Mouse (Mus musculus): ENCODE results near the gene Nt5c3. TPM values are rescaled to one million over a fixed set of nuclear protein-coding genes. Genes with fewer than 3 reads are reported as not detected.
"Not testable (repeated sequence)": the region's sequence is repeated elsewhere in the genome, so short reads cannot be mapped to it uniquely, and the experiment has no call there.

Nt5c3 gene
- polyA plus RNA-seq, 1 experiment, result 7.4 TPM

DNA sequence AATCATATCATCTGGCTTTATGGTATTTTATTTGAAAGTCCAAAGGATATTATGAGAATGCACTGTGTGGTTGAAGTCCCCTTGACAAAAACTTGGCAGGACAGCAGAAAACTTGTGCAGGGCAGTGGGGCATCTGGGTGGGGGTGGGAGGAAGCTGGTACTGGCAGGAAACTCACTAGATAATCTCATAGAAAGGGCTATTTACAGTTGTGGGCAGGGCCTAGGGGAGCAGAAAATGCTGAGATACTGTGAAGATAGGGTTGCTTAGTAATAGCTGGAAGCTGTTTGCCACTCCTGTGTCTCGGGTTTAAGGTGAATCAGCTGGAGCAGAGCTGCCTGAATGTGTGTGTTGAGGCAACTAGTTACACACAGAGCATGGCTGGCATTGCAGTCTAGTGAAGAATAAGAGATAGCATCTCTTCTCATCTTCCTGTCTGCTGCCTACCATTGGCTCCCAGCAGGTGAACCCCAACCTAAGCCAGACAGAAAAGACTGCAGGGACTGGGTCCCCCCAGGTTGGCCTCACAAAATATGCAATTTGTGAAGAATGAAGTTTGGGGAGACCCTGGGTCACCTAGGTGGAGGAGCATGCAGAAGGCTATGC is 44.3 kb downstream of the Nt5c3 start:
- H3K4me3 ChIP-seq (ENCODE audit: control insufficient read depth, low read depth, low read length), result no peak overlapping the region
- no peaks in the 10 kb centered on the region for H3K4me1 ChIP-seq (ENCODE audit: control insufficient read depth, insufficient read depth, low read length)
- no peak for TF ChIP-seq POLR2A (IDR thresholded peaks at IDR 0.05; ENCODE audit: control insufficient read depth, low read depth, low read length)
- no peak for TF ChIP-seq CTCF (IDR thresholded peaks at IDR 0.05; ENCODE audit: control insufficient read depth, insufficient read depth, insufficient replicate concordance, low read depth, low read length)
- no peak overlapping the region for H3K27ac ChIP-seq (ENCODE audit: control insufficient read depth, insufficient read depth, low read depth, low read length)
- H3K27me3 ChIP-seq (ENCODE audit: control insufficient read depth, insufficient read depth, low read length), result no peaks in the 10 kb centered on the region
- H3K36me3 ChIP-seq (ENCODE audit: control insufficient read depth, insufficient read depth, low read length), result no peaks in the 10 kb centered on the region

DNA sequence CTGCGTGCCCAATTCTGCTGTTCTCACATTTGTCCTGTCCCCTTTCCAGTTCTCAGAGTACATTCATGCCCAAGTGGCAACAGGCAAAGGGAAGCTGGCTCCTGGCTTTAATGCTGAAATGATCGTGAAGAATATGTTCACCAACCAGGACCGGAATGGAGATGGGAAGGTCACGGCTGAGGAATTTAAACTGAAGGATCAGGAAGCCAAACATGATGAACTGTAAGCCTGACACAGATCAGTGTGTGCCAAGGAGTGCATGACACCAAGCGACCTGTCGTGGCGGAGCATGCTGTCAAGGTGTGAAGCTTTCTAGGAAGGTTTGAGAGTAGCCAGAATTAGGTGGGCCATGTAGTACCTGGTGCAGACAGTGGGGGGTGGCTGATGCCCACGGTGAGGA is 45.7 kb downstream of the Nt5c3 start:
- H3K4me1 ChIP-seq (ENCODE audit: control insufficient read depth, insufficient read depth, low read length), result no peaks in the 10 kb centered on the region
- no peaks in the 10 kb centered on the region for H3K27me3 ChIP-seq (ENCODE audit: control insufficient read depth, insufficient read depth, low read length)
- H3K27ac ChIP-seq (ENCODE audit: control insufficient read depth, insufficient read depth, low read depth, low read length), result no peak overlapping the region
- TF ChIP-seq CTCF (IDR thresholded peaks at IDR 0.05; ENCODE audit: control insufficient read depth, insufficient read depth, insufficient replicate concordance, low read depth, low read length) (no peak), POLR2A (IDR thresholded peaks at IDR 0.05; ENCODE audit: control insufficient read depth, low read depth, low read length) (no peak)
- no peak overlapping the region for H3K4me3 ChIP-seq (ENCODE audit: control insufficient read depth, low read depth, low read length)
- H3K36me3 ChIP-seq (ENCODE audit: control insufficient read depth, insufficient read depth, low read length), result no peaks in the 10 kb centered on the region

DNA sequence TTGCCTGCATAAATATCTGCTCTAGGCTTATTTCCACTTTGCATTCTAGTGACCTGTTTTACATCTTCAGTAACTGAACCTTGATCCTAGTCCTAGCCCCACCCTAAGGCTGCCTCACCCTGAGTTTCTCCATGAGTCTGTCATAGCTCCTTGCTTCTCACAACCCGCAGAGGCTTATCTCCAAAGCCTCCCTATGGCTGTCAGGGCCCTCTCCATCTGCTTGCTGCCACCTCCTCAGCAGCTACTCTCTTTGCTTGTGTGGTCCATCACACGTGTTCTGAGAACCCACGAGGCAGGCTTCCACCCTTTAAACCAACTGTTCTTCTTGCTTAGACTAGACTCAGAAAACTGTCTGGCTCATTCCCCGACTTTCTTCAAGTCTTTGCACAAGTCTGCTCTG is 46.9 kb downstream of the Nt5c3 start:
- H3K4me3 ChIP-seq (ENCODE audit: control insufficient read depth, low read depth, low read length), result no peak overlapping the region
- no peaks in the 10 kb centered on the region for H3K36me3 ChIP-seq (ENCODE audit: control insufficient read depth, insufficient read depth, low read length)
- H3K27ac ChIP-seq (ENCODE audit: control insufficient read depth, insufficient read depth, low read depth, low read length), result no peak overlapping the region
- no peak for TF ChIP-seq POLR2A (IDR thresholded peaks at IDR 0.05; ENCODE audit: control insufficient read depth, low read depth, low read length)
- TF ChIP-seq CTCF (IDR thresholded peaks at IDR 0.05; ENCODE audit: control insufficient read depth, insufficient read depth, insufficient replicate concordance, low read depth, low read length), result no peak
- H3K4me1 ChIP-seq (ENCODE audit: control insufficient read depth, insufficient read depth, low read length), result no peaks in the 10 kb centered on the region
- H3K27me3 ChIP-seq (ENCODE audit: control insufficient read depth, insufficient read depth, low read length), result no peaks in the 10 kb centered on the region

DNA sequence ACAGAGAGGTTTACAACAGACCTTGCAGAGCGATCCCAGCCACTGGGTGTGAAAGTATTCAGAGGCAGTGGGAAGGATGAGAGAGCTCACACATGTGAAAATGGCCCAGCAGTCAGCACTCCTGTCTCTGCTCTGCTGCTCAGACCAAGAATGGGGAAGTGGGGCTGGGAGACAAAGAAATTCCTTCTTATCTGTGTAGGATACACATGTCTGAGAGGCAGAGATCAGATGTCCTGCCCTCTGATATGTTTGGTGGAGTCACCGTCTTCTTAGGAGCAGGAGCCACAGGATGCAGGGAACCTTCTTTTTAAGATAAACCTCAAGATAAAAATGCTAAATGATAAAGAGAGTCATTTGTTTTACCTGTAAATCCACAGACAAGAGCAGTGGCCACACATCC is 53.7 kb downstream of the Nt5c3 start:
- H3K27me3 ChIP-seq (ENCODE audit: control insufficient read depth, insufficient read depth, low read length), result no peaks in the 10 kb centered on the region
- H3K4me3 ChIP-seq (ENCODE audit: control insufficient read depth, low read depth, low read length), result no peak overlapping the region
- H3K36me3 ChIP-seq (ENCODE audit: control insufficient read depth, insufficient read depth, low read length), result no peaks in the 10 kb centered on the region
- no peak overlapping the region for H3K27ac ChIP-seq (ENCODE audit: control insufficient read depth, insufficient read depth, low read depth, low read length)
- H3K4me1 ChIP-seq (ENCODE audit: control insufficient read depth, insufficient read depth, low read length), result no peaks in the 10 kb centered on the region
- TF ChIP-seq CTCF (IDR thresholded peaks at IDR 0.05; ENCODE audit: control insufficient read depth, insufficient read depth, insufficient replicate concordance, low read depth, low read length) (no peak), POLR2A (IDR thresholded peaks at IDR 0.05; ENCODE audit: control insufficient read depth, low read depth, low read length) (no peak)

DNA sequence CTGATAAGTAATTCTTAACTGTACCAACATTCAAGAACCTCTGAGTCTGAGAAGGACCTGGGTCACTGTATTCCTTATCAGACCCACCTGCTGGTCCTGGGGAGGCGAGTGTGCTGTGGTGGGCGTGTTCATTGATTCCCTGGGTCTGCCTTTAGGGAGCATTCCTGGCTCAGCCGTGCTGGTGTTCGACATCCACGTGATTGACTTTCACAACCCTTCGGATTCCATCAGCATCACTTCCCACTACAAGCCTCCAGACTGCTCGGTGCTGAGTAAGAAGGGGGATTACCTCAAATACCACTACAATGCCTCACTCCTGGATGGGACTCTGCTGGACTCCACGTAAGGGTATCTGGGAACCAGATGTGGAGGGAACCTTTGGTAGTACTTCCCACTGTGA is 55.2 kb downstream of the Nt5c3 start:
- Histone ChIP-seq H3K27ac (ENCODE audit: control insufficient read depth, insufficient read depth, low read depth, low read length) (no peak overlapping the region), H3K36me3 (ENCODE audit: control insufficient read depth, insufficient read depth, low read length) (no peaks in the 10 kb centered on the region), H3K4me3 (ENCODE audit: control insufficient read depth, low read depth, low read length) (no peak overlapping the region), H3K4me1 (ENCODE audit: control insufficient read depth, insufficient read depth, low read length) (no peaks in the 10 kb centered on the region), H3K27me3 (ENCODE audit: control insufficient read depth, insufficient read depth, low read length) (no peaks in the 10 kb centered on the region)
- no peak for TF ChIP-seq POLR2A (IDR thresholded peaks at IDR 0.05; ENCODE audit: control insufficient read depth, low read depth, low read length)
- TF ChIP-seq CTCF (IDR thresholded peaks at IDR 0.05; ENCODE audit: control insufficient read depth, insufficient read depth, insufficient replicate concordance, low read depth, low read length), result no peak

DNA sequence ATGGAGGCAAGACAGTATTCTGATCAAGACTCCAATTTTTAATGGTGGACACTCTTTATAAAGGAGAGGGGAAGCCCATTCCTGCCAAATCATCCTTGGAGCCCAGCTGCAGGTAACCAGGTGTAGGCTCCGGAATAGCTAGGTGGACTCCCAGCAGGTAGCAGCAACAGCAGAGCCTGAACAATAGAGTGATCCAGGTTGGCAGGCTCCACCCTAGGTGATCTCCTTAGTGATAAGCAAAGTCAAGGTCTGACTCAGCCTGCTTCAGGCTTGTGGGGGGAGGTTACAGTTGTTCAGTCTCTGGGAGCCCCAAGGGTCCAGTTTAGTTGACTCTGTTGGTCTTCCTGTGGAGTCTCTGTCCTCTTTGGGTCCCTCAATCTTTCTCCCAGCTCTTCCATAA is 56.8 kb downstream of the Nt5c3 start:
- H3K4me1 ChIP-seq (ENCODE audit: control insufficient read depth, insufficient read depth, low read length); H3K27me3 ChIP-seq (ENCODE audit: control insufficient read depth, insufficient read depth, low read length); H3K36me3 ChIP-seq (ENCODE audit: control insufficient read depth, insufficient read depth, low read length); H3K4me3 ChIP-seq (ENCODE audit: control insufficient read depth, low read depth, low read length); H3K27ac ChIP-seq (ENCODE audit: control insufficient read depth, insufficient read depth, low read depth, low read length): not testable (repeated sequence)

DNA sequence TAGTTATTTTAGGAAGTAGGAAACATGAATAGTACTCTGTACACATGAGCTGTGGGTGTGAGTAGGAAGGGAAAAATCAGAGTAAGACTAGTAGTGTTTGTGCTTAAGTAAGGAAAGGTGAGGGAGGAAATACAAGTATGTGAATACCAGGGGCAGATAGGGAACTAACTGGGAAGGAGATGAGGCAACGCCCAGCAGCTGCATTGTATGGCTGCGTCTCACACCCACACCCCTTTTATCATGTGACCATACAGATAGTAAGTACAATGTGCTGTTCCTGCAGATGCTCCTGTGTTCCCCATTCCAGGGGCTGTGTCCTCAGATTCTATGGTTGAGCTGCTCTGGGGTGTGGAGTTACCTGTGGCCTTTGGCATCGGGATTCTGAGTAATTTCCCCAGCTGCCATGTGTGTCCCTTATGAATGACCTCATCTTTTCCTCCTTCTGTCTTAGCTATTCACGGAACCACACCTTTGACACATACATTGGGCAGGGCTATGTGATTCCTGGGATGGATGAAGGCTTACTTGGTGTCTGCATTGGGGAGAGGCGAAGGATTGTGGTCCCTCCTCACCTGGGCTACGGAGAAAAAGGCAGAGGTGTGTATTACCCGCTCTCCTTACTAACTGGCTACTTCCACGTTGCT is 63.4 kb downstream of the Nt5c3 start:
- Histone ChIP-seq H3K27me3 (ENCODE audit: control insufficient read depth, insufficient read depth, low read length) (no peaks in the 10 kb centered on the region), H3K4me3 (ENCODE audit: control insufficient read depth, low read depth, low read length) (no peak overlapping the region), H3K4me1 (ENCODE audit: control insufficient read depth, insufficient read depth, low read length) (no peaks in the 10 kb centered on the region), H3K36me3 (ENCODE audit: control insufficient read depth, insufficient read depth, low read length) (no peaks in the 10 kb centered on the region), H3K27ac (ENCODE audit: control insufficient read depth, insufficient read depth, low read depth, low read length) (no peak overlapping the region)
- TF ChIP-seq CTCF (IDR thresholded peaks at IDR 0.05; ENCODE audit: control insufficient read depth, insufficient read depth, insufficient replicate concordance, low read depth, low read length) (no peak), POLR2A (IDR thresholded peaks at IDR 0.05; ENCODE audit: control insufficient read depth, low read depth, low read length) (no peak)

DNA sequence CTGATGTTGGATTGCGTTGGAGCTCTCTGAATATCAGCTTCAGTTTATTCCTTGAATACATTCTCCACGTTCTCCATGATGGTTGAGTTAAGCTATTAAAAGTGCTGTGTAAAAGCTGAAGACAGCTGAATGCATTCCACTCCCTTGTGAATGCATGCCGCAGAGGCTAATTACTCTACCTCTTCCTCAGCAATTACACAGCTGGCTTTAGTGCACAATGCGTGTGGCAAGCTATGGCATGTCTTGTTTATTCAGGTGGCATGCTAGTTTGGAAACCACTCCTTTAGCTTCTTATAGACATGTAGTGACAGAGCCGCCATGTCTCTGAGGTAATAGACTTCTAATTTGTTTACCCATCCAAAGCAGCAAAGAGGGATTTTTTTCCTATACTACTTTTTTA is 67.0 kb downstream of the Nt5c3 start:
- TF ChIP-seq POLR2A (IDR thresholded peaks at IDR 0.05; ENCODE audit: control insufficient read depth, low read depth, low read length) (no peak), CTCF (IDR thresholded peaks at IDR 0.05; ENCODE audit: control insufficient read depth, insufficient read depth, insufficient replicate concordance, low read depth, low read length) (no peak)
- Histone ChIP-seq H3K4me3 (ENCODE audit: control insufficient read depth, low read depth, low read length) (no peak overlapping the region), H3K27ac (ENCODE audit: control insufficient read depth, insufficient read depth, low read depth, low read length) (no peak overlapping the region), H3K36me3 (ENCODE audit: control insufficient read depth, insufficient read depth, low read length) (no peaks in the 10 kb centered on the region), H3K4me1 (ENCODE audit: control insufficient read depth, insufficient read depth, low read length) (no peaks in the 10 kb centered on the region), H3K27me3 (ENCODE audit: control insufficient read depth, insufficient read depth, low read length) (no peaks in the 10 kb centered on the region)
